Mouse (Mus musculus) neural tube, embryonic 10.5 days (tissue): ENCODE measurements at regions not wholly inside any gene's neighbourhood (a gene's known extent, or its start where the extent isn't known, plus 50 kb on each side); places are given as distances from the start of the nearest gene placed in this dataset.

Experiments used
- DNase-seq: peaks from one replicate; pipeline ENCODE4 v3.0.0-alpha.2; 2017; ENCODE audit warnings: low spot score; ENCODE audit errors: extremely low spot score

- DNase-seq, result no peak
These were observed 52.5 kb upstream of the Ampd3 start for GRCm38 (mm10) chr7:110715545-110715944.

- no peak for DNase-seq
These were observed 50.9 kb upstream of the Ampd3 start for GRCm38 (mm10) chr7:110717104-110717503.
